Mouse (Mus musculus) MEL (cell line): ENCODE results near the gene Borcs5. TPM values are rescaled to one million over a fixed set of nuclear protein-coding genes. Genes with fewer than 3 reads are reported as not detected.
"Not testable (repeated sequence)": the region's sequence is repeated elsewhere in the genome, so short reads cannot be mapped to it uniquely, and the experiment has no call there.

ENCODE experiments used
- DNase-seq: peaks from one replicate; pipeline ENCODE4 v3.0.0; 2011; ENCODE audit warnings: low read depth, low spot score
- H3K27ac ChIP-seq: 2 replicates; pipeline ENCODE4 v1.5.1; 2012; ENCODE audit warnings: low read depth, mild to moderate bottlenecking, control low read depth, low read length, moderate library complexity; ENCODE audit not compliant: control insufficient read depth
- H3K27me3 ChIP-seq, 2 experiments: fragments of 150-350 bp in 1 of 2; sonication (generic) in 1 of 2; 2 replicates each; pipeline ENCODE4 v1.6.1; 2012; ENCODE audit warnings: low read length in 2 of 2, mild to moderate bottlenecking in 2 of 2, improper control_type of control experiment in 1 of 2, moderate library complexity in 1 of 2; ENCODE audit not compliant: insufficient read depth in 2 of 2, control insufficient read depth in 1 of 2
- H3K36me3 ChIP-seq, 2 experiments: 2 replicates each; pipeline ENCODE4 v1.6.1; 2012 to 2014; ENCODE audit warnings: low read length in 2 of 2, improper control_type of control experiment in 1 of 2, inconsistent platforms in 1 of 2, mild to moderate bottlenecking in 1 of 2; ENCODE audit not compliant: insufficient read depth in 2 of 2, control insufficient read depth in 1 of 2
- H3K4me1 ChIP-seq, 2 experiments: fragments of 150-350 bp in 1 of 2; sonication (generic) in 1 of 2; 2 replicates each; pipeline ENCODE4 v1.6.1; 2012; ENCODE audit warnings: low read length in 2 of 2, improper control_type of control experiment in 1 of 2, mild to moderate bottlenecking in 1 of 2; ENCODE audit not compliant: insufficient read depth in 2 of 2, control insufficient read depth in 1 of 2
- H3K4me3 ChIP-seq, 2 experiments: fragments of 150-350 bp in 1 of 2; sonication (generic) in 1 of 2; 2 replicates each; pipeline ENCODE4 v1.5.1; 2012; ENCODE audit warnings: low read depth in 2 of 2, low read length in 2 of 2, mild to moderate bottlenecking in 2 of 2, moderate library complexity in 2 of 2, control low read depth in 1 of 2, improper control_type of control experiment in 1 of 2; ENCODE audit not compliant: control insufficient read depth in 1 of 2, insufficient read depth in 1 of 2
- H3K79me2 ChIP-seq: 2 replicates; pipeline ENCODE4 v1.6.1; 2012; ENCODE audit warnings: mild to moderate bottlenecking, low read length, moderate library complexity; ENCODE audit not compliant: control insufficient read depth, poor library complexity, insufficient read depth
- H3K9ac ChIP-seq: 2 replicates; pipeline ENCODE4 v1.6.1; 2012; ENCODE audit warnings: low read depth, mild to moderate bottlenecking, control low read depth, low read length, moderate library complexity; ENCODE audit not compliant: control insufficient read depth, poor library complexity, severe bottlenecking
- H3K9me3 ChIP-seq: fragments of 150-350 bp; sonication (generic); replicated peaks from 2 replicates; pipeline ENCODE4 v1.6.1; 2012; ENCODE audit warnings: mild to moderate bottlenecking, low read length, improper control_type of control experiment, moderate library complexity; ENCODE audit not compliant: insufficient read depth
- BHLHE40 ChIP-seq: IDR thresholded peaks from 2 replicates; pipeline ENCODE4 v1.6.1; 2012; ENCODE audit warnings: low read depth, mild to moderate bottlenecking, inconsistent platforms, low read length, improper control_type of control experiment, borderline replicate concordance
- CTCF ChIP-seq, 3 experiments: IDR thresholded peaks in 2 of 3; conservative IDR thresholded peaks in 1 of 3; 2 replicates each; pipeline ENCODE4 v1.5.1; 2011 to 2012; ENCODE audit warnings: low read length in 3 of 3, low read depth in 2 of 3, mild to moderate bottlenecking in 2 of 3, improper control_type of control experiment in 1 of 3, inconsistent platforms in 1 of 3, mixed read lengths in 1 of 3, moderate library complexity in 1 of 3; ENCODE audit not compliant: control insufficient read depth in 1 of 3, insufficient read depth in 1 of 3, poor library complexity in 1 of 3, severe bottlenecking in 1 of 3
- EP300 ChIP-seq, 2 experiments: IDR thresholded peaks; 2 replicates each; pipeline ENCODE4 v1.6.1; 2011; ENCODE audit warnings: improper control_type of control experiment in 2 of 2, low read length in 2 of 2, low read depth in 1 of 2, mild to moderate bottlenecking in 1 of 2
- ETS1 ChIP-seq: IDR thresholded peaks from 2 replicates; pipeline ENCODE4 v1.6.1; 2012; ENCODE audit warnings: low read depth, mild to moderate bottlenecking, inconsistent platforms, low read length, improper control_type of control experiment, moderate library complexity
- MAFK ChIP-seq: IDR thresholded peaks from 2 replicates; pipeline ENCODE4 v1.6.1; 2011; ENCODE audit warnings: low read depth, mild to moderate bottlenecking, low read length, improper control_type of control experiment, borderline replicate concordance
- MAX ChIP-seq: IDR thresholded peaks from 2 replicates; pipeline ENCODE4 v1.6.1; 2011; ENCODE audit warnings: low read length, improper control_type of control experiment
- MYC ChIP-seq: IDR thresholded peaks from 2 replicates; pipeline ENCODE4 v1.6.1; 2011; ENCODE audit warnings: low read depth, mild to moderate bottlenecking, low read length, improper control_type of control experiment, moderate library complexity
- RCOR1 ChIP-seq: IDR thresholded peaks from 2 replicates; pipeline ENCODE4 v1.6.1; 2012; ENCODE audit warnings: low read depth, mild to moderate bottlenecking, inconsistent platforms, low read length, improper control_type of control experiment
- SIN3A ChIP-seq: IDR thresholded peaks from 2 replicates; pipeline ENCODE4 v1.6.1; 2012; ENCODE audit warnings: low read length, improper control_type of control experiment, inconsistent platforms
- TBP ChIP-seq: IDR thresholded peaks from 2 replicates; pipeline ENCODE4 v1.8.0; 2011; ENCODE audit warnings: low read depth, low read length, improper control_type of control experiment
- TCF12 ChIP-seq: IDR thresholded peaks from 2 replicates; pipeline ENCODE4 v1.6.1; 2014; ENCODE audit warnings: low read depth, mild to moderate bottlenecking, inconsistent platforms, low read length, improper control_type of control experiment, moderate library complexity
- USF1 ChIP-seq: IDR thresholded peaks from 2 replicates; pipeline ENCODE4 v1.6.1; 2014; ENCODE audit warnings: low read depth, mild to moderate bottlenecking, inconsistent platforms, low read length, improper control_type of control experiment, moderate library complexity
- ZMIZ1 ChIP-seq: IDR thresholded peaks from 2 replicates; pipeline ENCODE4 v1.6.1; 2012; ENCODE audit warnings: low read depth, mild to moderate bottlenecking, inconsistent platforms, low read length, improper control_type of control experiment, moderate library complexity
- polyA plus RNA-seq, 2 experiments: library from polyadenylated mRNA; stranded (reverse) in 1 of 2; unstranded in 1 of 2; fragments of >175 nt in 1 of 2; fragments of >200 nt in 1 of 2; gene quantifications; 2 replicates each; pipeline versions ENCODE4 v1.2.1 to v1.2.4; 2012; ENCODE audit warnings: low replicate concordance in 2 of 2, low read depth in 1 of 2; ENCODE audit not compliant: insufficient read length in 2 of 2, insufficient read depth in 1 of 2, missing spikeins in 1 of 2
- total RNA-seq: library from RNA; depleted of rRNA; stranded (reverse); fragments of 300-350 nt; gene quantifications from 2 replicates; pipeline ENCODE4 v1.2.3, GENCODE M21; 2012

The Borcs5 gene
- total and polyA plus RNA-seq, 3 experiments = 7.7 to 13.0 TPM; not detected in 1

- no peak overlapping the region for H3K9ac ChIP-seq
Measured at GRCm38 (mm10) chr6:134670881-134671411, 31.6 kb downstream of the Borcs5 start.

GRCm38 (mm10) chr6:134673712-134674111 is 34.4 kb downstream of the Borcs5 start:
- TF ChIP-seq BHLHE40 (peak; percentile 77; the same call in 1 of the 2 replicates), MAX (peak; percentile 28; the same call in 1 of the 2 replicates), MYC (0 out of 2 replicates have a peak, but pooled peaks have one; percentile 30), USF1 (peak; percentile 33; the same call in 1 of the 2 replicates)
- TF ChIP-seq, all 39 proteins: peak for 4; not testable (repeated sequence) for 35
- peaks cover 6 to 14% of the 10 kb centered on the region in 2 experiments for H3K4me1 ChIP-seq
- not testable (repeated sequence) for H3K9ac ChIP-seq, H3K27me3 ChIP-seq, H3K79me2 ChIP-seq, H3K9me3 ChIP-seq, H3K27ac ChIP-seq, H3K4me3 ChIP-seq
- peaks cover 0 to 19% of the 10 kb centered on the region in 2 experiments; a peak in 2 of 4 replicates for H3K36me3 ChIP-seq
- DNase-seq = peak; percentile 82

More at GRCm38 (mm10) chr6:134670881-134671411, 31.6 kb downstream of the Borcs5 start:
- H3K79me2 ChIP-seq = no peaks in the 10 kb centered on the region
- H3K4me3 ChIP-seq = no peak overlapping the region
- H3K27ac ChIP-seq = no peak overlapping the region
- H3K9me3 ChIP-seq = no peaks in the 10 kb centered on the region
- no peak for DNase-seq
- TF ChIP-seq SIN3A (no peak), CTCF (IDR thresholded peaks at IDR 0.05 in 2 of 3, conservative IDR thresholded peaks at IDR 0.05 in 1 of 3; ENCODE audit: control insufficient read depth in 1 of 3, insufficient read depth in 1 of 3, low read depth in 2 of 3, low read length in 3 of 3, poor library complexity in 1 of 3, severe bottlenecking in 1 of 3) (no peak), TCF12 (no peak), MAFK (no peak), ZMIZ1 (no peak), EP300 (IDR thresholded peaks at IDR 0.05; ENCODE audit: low read depth in 1 of 2, low read length in 2 of 2) (no peak)
- peaks cover 2 to 3% of the 10 kb centered on the region in 2 experiments; a peak in 1 of 4 replicates for H3K4me1 ChIP-seq
- H3K36me3 ChIP-seq = peaks cover 0 to 2% of the 10 kb centered on the region in 2 experiments; a peak in 1 of 4 replicates
- no peaks in the 10 kb centered on the region for H3K27me3 ChIP-seq

- Histone ChIP-seq H3K4me3 (peak overlapping the region; percentile 24 to 51), H3K9ac (peak overlapping the region; percentile 57), H3K27ac (peak overlapping the region; percentile 61), H3K79me2 (no peaks in the 10 kb centered on the region), H3K4me1 (peaks cover 10 to 17% of the 10 kb centered on the region in 2 experiments), H3K36me3 (peaks cover 0 to 19% of the 10 kb centered on the region in 2 experiments; a peak in 2 of 4 replicates), H3K9me3 (no peaks in the 10 kb centered on the region), H3K27me3 (no peaks in the 10 kb centered on the region)
- 0 out of 2 replicates have a peak, but pooled peaks have one; percentile 14 for TF ChIP-seq TBP
- TF ChIP-seq SIN3A = peak; percentile 4; the same call in 1 of the 2 replicates
- TF ChIP-seq ETS1 = peak; percentile 28; the same call in 1 of the 2 replicates
- no peak for TF ChIP-seq RCOR1
- DNase-seq = peak; percentile 56
Measured at GRCm38 (mm10) chr6:134677504-134677903, 38.2 kb downstream of the Borcs5 start.
